Mouse (Mus musculus) embryo, embryonic 9.5 days (tissue): ENCODE measurements around the gene Ulk4.
"Not testable (repeated sequence)": the region's sequence is repeated elsewhere in the genome, so short reads cannot be mapped to it uniquely, and the experiment has no call there.

Experiments
- DNase-seq: peaks from one replicate; pipeline ENCODE4 v3.0.0-alpha.2; 2017; ENCODE audit errors: extremely low spot score

The Ulk4 gene

GRCm38 (mm10) chr9:121064606-121065355 lies 212.2 kb downstream of the Ulk4 start:
- DNase-seq: no peak

- DNase-seq: no peak
Measured at GRCm38 (mm10) chr9:121062671-121063070, 214.3 kb downstream of the Ulk4 start.

GRCm38 (mm10) chr9:121061820-121062623 lies 215.0 kb downstream of the Ulk4 start:
- DNase-seq: no peak

- no peak for DNase-seq
Measured at GRCm38 (mm10) chr9:121060331-121060730, 216.7 kb downstream of the Ulk4 start.

- no peak for DNase-seq
Measured at GRCm38 (mm10) chr9:121059286-121059685, 217.7 kb downstream of the Ulk4 start.

- no peak for DNase-seq
Measured at GRCm38 (mm10) chr9:121058538-121058937, 218.5 kb downstream of the Ulk4 start.

- no peak for DNase-seq
Measured at GRCm38 (mm10) chr9:121058116-121058515, 218.9 kb downstream of the Ulk4 start.

- no peak for DNase-seq
Measured at GRCm38 (mm10) chr9:121057401-121057800, 219.6 kb downstream of the Ulk4 start.

GRCm38 (mm10) chr9:121056526-121056925 lies 220.5 kb downstream of the Ulk4 start:
- no peak for DNase-seq

- DNase-seq: no peak
Measured at GRCm38 (mm10) chr9:121056036-121056435, 221.0 kb downstream of the Ulk4 start.

GRCm38 (mm10) chr9:121045657-121046056 lies 231.3 kb downstream of the Ulk4 start:
- DNase-seq: not testable (repeated sequence)

- DNase-seq: no peak
Measured at GRCm38 (mm10) chr9:121044471-121045206, 232.4 kb downstream of the Ulk4 start.

- no peak for DNase-seq
Measured at GRCm38 (mm10) chr9:121043021-121043420, 234.0 kb downstream of the Ulk4 start.

- DNase-seq: no peak
Measured at GRCm38 (mm10) chr9:121038396-121038795, 238.6 kb downstream of the Ulk4 start.

- DNase-seq: no peak
Measured at GRCm38 (mm10) chr9:121037975-121038374, 239.0 kb downstream of the Ulk4 start.

GRCm38 (mm10) chr9:121035296-121035695 lies 241.7 kb downstream of the Ulk4 start:
- DNase-seq: no peak

- DNase-seq: no peak
Measured at GRCm38 (mm10) chr9:121033596-121033995, 243.4 kb downstream of the Ulk4 start.

- DNase-seq: no peak
Measured at GRCm38 (mm10) chr9:121032322-121032964, 244.6 kb downstream of the Ulk4 start.

- no peak for DNase-seq
Measured at GRCm38 (mm10) chr9:121030949-121031348, 246.0 kb downstream of the Ulk4 start.

GRCm38 (mm10) chr9:121029786-121030185 lies 247.2 kb downstream of the Ulk4 start:
- no peak for DNase-seq

- DNase-seq: no peak
Measured at GRCm38 (mm10) chr9:121023526-121024264, 253.3 kb downstream of the Ulk4 start.
